Mouse (Mus musculus) layer of hippocampus, postnatal 25 days (tissue): Measurements from ENCODE around the gene Bsg. TPM values are rescaled to one million over a fixed set of nuclear protein-coding genes. Genes with fewer than 3 reads are reported as not detected.

Source experiments
- DNase-seq, 2 experiments: peaks; one replicate each; pipeline ENCODE4 v3.0.0; 2022; ENCODE audit warnings: mixed read lengths in 2 of 2, low spot score in 1 of 2; ENCODE audit errors: extremely low spot score in 1 of 2
- total RNA-seq, 2 experiments: library from RNA; stranded (reverse); gene quantifications; 2 replicates each; pipeline ENCODE4 v1.2.3; 2021

The Bsg gene
- total RNA-seq, 2 experiments from 2014 or later, result 610 to 665 TPM

DNA sequence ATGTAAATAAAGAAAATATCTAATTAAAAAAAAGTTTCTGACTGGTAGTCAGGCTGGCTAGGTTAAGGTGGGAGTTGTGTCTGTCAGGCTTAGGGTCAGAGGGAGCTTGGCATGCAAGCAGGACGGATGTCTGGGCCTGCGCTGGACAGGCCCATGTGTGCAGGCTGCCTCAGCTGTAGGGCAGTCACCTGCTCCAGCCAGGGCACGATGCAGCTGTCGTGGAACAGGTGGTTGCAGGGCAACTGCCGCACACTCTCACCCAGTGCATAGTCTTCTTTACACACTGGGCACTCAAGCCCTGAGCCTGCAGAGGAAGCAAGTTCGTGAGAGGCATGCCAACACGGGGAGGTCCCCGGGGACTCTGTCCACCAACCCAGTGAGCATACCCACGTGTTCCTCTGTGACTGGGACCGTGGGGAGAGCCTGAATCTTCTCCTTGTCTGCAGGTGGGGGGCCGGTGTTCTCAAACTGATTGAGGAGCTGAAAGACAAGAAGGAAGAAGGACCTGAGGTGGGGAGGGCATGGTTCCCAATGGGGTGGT, 56.4 kb downstream of the Bsg start:
- no peak for DNase-seq

Other genes starting within 250 kb of the Bsg start
- not detected for gene Vmn2r83, start 235.8 kb upstream of the Bsg start, total RNA-seq
- 1 to 10 TPM; 5.3 to 6.9 TPM for gene Plpp2, start 170.7 kb upstream of the Bsg start, total RNA-seq
- 10 to 100 TPM; 53.2 to 56.4 TPM for gene Mier2, start 149.3 kb upstream of the Bsg start, total RNA-seq
- under 1 TPM in 1 of 2 experiments, not detected in 1; 0.44 TPM for gene Theg, start 117.2 kb upstream of the Bsg start, total RNA-seq
- gene C2cd4c, start 90.5 kb upstream of the Bsg start, total RNA-seq, result 10 to 100 TPM; 12.1 to 12.3 TPM
- 10 to 100 TPM; 39.2 to 48.2 TPM for gene Shc2, start 66.6 kb upstream of the Bsg start, total RNA-seq
- under 1 TPM in 1 of 2 experiments, not detected in 1; 0.22 TPM for gene Odf3l2, start 58.8 kb upstream of the Bsg start, total RNA-seq
- gene Madcam1, start 39.9 kb upstream of the Bsg start, total RNA-seq, result not detected
- gene Tpgs1, start 35.1 kb upstream of the Bsg start, total RNA-seq, result 10 to 100 TPM; 74.9 to 79.7 TPM
- 10 to 100 TPM; 67.1 to 77.7 TPM for gene Cdc34, start 22.3 kb upstream of the Bsg start, total RNA-seq
- gene Gzmm, start 15.5 kb upstream of the Bsg start, total RNA-seq, result 1 to 10 TPM; 2.4 to 3.1 TPM
- gene Hcn2, start 12.1 kb downstream of the Bsg start, total RNA-seq, result 100 to 1,000 TPM; 108 to 110 TPM
- gene Polrmt, start 42.1 kb downstream of the Bsg start, total RNA-seq, result 10 to 100 TPM; 39.2 to 44.6 TPM
- gene Fgf22, start 50.6 kb downstream of the Bsg start, total RNA-seq, result 1 to 10 TPM; 1.0 to 1.5 TPM
- gene Rnf126, start 62.5 kb downstream of the Bsg start, total RNA-seq, result 10 to 100 TPM; 82.7 to 92.9 TPM
- gene Fstl3, start 72.8 kb downstream of the Bsg start, total RNA-seq, result 1 to 10 TPM; 1.2 to 2.1 TPM
- under 1 TPM; 0.30 to 0.33 TPM for gene Prss57, start 86.5 kb downstream of the Bsg start, total RNA-seq
- 100 to 1,000 TPM; 307 to 325 TPM for gene Palm, start 89.1 kb downstream of the Bsg start, total RNA-seq
- gene Misp, start 116.5 kb downstream of the Bsg start, total RNA-seq, result under 1 TPM; 0.66 to 0.89 TPM
- 10 to 100 TPM; 44.0 to 66.0 TPM for gene Ptbp1, start 149.9 kb downstream of the Bsg start, total RNA-seq
- 1 to 10 TPM; 1.1 to 1.4 TPM for gene Prtn3, start 170.0 kb downstream of the Bsg start, total RNA-seq
- 10 to 100 TPM; 32.4 to 34.4 TPM for gene Plppr3, start 170.1 kb downstream of the Bsg start, total RNA-seq
- not detected for gene Elane, start 181.8 kb downstream of the Bsg start, total RNA-seq
- not detected for gene Cfd, start 186.4 kb downstream of the Bsg start, total RNA-seq
- gene Med16, start 204.4 kb downstream of the Bsg start, total RNA-seq, result 10 to 100 TPM; 55.5 to 56.2 TPM
- not detected for gene Gm26602, start 206.4 kb downstream of the Bsg start, total RNA-seq
- 1 to 10 TPM; 6.6 to 6.7 TPM for gene Kiss1r, start 212.5 kb downstream of the Bsg start, total RNA-seq
- gene R3hdm4, start 216.7 kb downstream of the Bsg start, total RNA-seq, result 100 to 1,000 TPM; 428 to 450 TPM
- gene Arid3a, start 222.6 kb downstream of the Bsg start, total RNA-seq, result 1 to 10 TPM; 4.6 to 6.9 TPM